Mouse (Mus musculus): ENCODE measurements around the gene Sds.

- no peak for TF ChIP-seq CTCF (IDR thresholded peaks at IDR 0.05; ENCODE audit: insufficient read depth, low read length)
- no peak for TF ChIP-seq POLR2A (IDR thresholded peaks at IDR 0.05; ENCODE audit: borderline replicate concordance, extremely low read depth, low read depth, low read length)
Observed at GRCm38 (mm10) chr5:120475861-120476260, 465 bp upstream of the Sds start.

All from lung, adult 2 months (tissue).